Mouse (Mus musculus): ENCODE measurements around the gene Fcgr3. TPM values are rescaled to one million over a fixed set of nuclear protein-coding genes. Genes with fewer than 3 reads are reported as not detected.

The Fcgr3 gene
- total RNA-seq, 2 experiments from 2014 or later, result 9.7 to 10.4 TPM

GRCm38 (mm10) chr1:171049263-171049662, 15.5 kb downstream of the Fcgr3 start:
- DNase-seq, result no peak

- no peak for DNase-seq
Measured at GRCm38 (mm10) chr1:171046501-171046900, 18.2 kb downstream of the Fcgr3 start.

GRCm38 (mm10) chr1:171045079-171045465, 19.7 kb downstream of the Fcgr3 start:
- no peak for DNase-seq

GRCm38 (mm10) chr1:171044365-171045078, 20.2 kb downstream of the Fcgr3 start:
- DNase-seq, result peak; percentile 83 to 87

- DNase-seq, result no peak
Measured at GRCm38 (mm10) chr1:171043594-171044153, 21.1 kb downstream of the Fcgr3 start.

GRCm38 (mm10) chr1:171039880-171040279, 24.9 kb downstream of the Fcgr3 start:
- DNase-seq, result no peak

- DNase-seq, result no peak
Measured at GRCm38 (mm10) chr1:171039135-171039534, 25.6 kb downstream of the Fcgr3 start.

- peak; percentile 79 to 84 for DNase-seq
Measured at GRCm38 (mm10) chr1:171037861-171038721, 26.6 kb downstream of the Fcgr3 start.

GRCm38 (mm10) chr1:171036550-171037324, 28.0 kb downstream of the Fcgr3 start:
- DNase-seq, result peak; percentile 67 to 81

GRCm38 (mm10) chr1:171035611-171036010, 29.1 kb downstream of the Fcgr3 start:
- no peak for DNase-seq

- no peak for DNase-seq
Measured at GRCm38 (mm10) chr1:171034201-171034600, 30.5 kb downstream of the Fcgr3 start.

- DNase-seq, result peak; percentile 89 to 94
Measured at GRCm38 (mm10) chr1:171033756-171034155, 31.0 kb downstream of the Fcgr3 start.

GRCm38 (mm10) chr1:171033196-171033595, 31.5 kb downstream of the Fcgr3 start:
- DNase-seq, result no peak

GRCm38 (mm10) chr1:171032691-171033090, 32.0 kb downstream of the Fcgr3 start:
- DNase-seq, result no peak

GRCm38 (mm10) chr1:171031752-171032151, 33.0 kb downstream of the Fcgr3 start:
- no peak for DNase-seq

GRCm38 (mm10) chr1:171019311-171019950, 45.3 kb downstream of the Fcgr3 start:
- peak in 1 of 2 experiments; percentile 6 for DNase-seq

- DNase-seq, result no peak
Measured at GRCm38 (mm10) chr1:171018737-171019136, 46.0 kb downstream of the Fcgr3 start, which contains the start of gene Fcgr4. TSS of gene Fcgr4 (plus strand) at chr1:171018920.

GRCm38 (mm10) chr1:171017468-171018158, 47.1 kb downstream of the Fcgr3 start:
- no peak for DNase-seq

- no peak for DNase-seq
Measured at GRCm38 (mm10) chr1:171016676-171017356, 47.9 kb downstream of the Fcgr3 start.

- no peak for DNase-seq
Measured at GRCm38 (mm10) chr1:171011733-171012132, 53.0 kb downstream of the Fcgr3 start.

GRCm38 (mm10) chr1:171006905-171007304, 57.8 kb downstream of the Fcgr3 start:
- no peak for DNase-seq

Data from layer of hippocampus, postnatal 36 days (tissue).